Mouse (Mus musculus): ENCODE measurements at regions not wholly inside any gene's neighbourhood (a gene's known extent, or its start where the extent isn't known, plus 50 kb on each side); places are given as distances from the start of the nearest gene placed in this dataset.

GRCm38 (mm10) chr4:70160525-70161224 lies 249.6 kb downstream of the Cdk5rap2 start:
- no peak for DNase-seq (ENCODE audit: low spot score in 2 of 2)

- no peak for DNase-seq (ENCODE audit: low spot score in 2 of 2)
Observed at GRCm38 (mm10) chr4:70160062-70160461, 250.2 kb downstream of the Cdk5rap2 start.

- DNase-seq (ENCODE audit: low spot score in 2 of 2), result no peak
Observed at GRCm38 (mm10) chr4:70153179-70153578, 257.1 kb downstream of the Cdk5rap2 start.

- DNase-seq (ENCODE audit: low spot score in 2 of 2), result no peak
Observed at GRCm38 (mm10) chr4:70109011-70109410, 301.2 kb downstream of the Cdk5rap2 start.

GRCm38 (mm10) chr4:70105776-70106175 lies 304.5 kb downstream of the Cdk5rap2 start:
- no peak for DNase-seq (ENCODE audit: low spot score in 2 of 2)

GRCm38 (mm10) chr4:70097353-70097752 lies 312.9 kb downstream of the Cdk5rap2 start:
- peak; percentile 3 to 54 for DNase-seq (ENCODE audit: low spot score in 2 of 2)

GRCm38 (mm10) chr4:70078206-70078605 lies 332.0 kb downstream of the Cdk5rap2 start:
- no peak for DNase-seq (ENCODE audit: low spot score in 2 of 2)

- no peak for DNase-seq (ENCODE audit: low spot score in 2 of 2)
Observed at GRCm38 (mm10) chr4:70062516-70062915, 347.7 kb downstream of the Cdk5rap2 start.

- peak; percentile 84 to 92 for DNase-seq (ENCODE audit: low spot score in 2 of 2)
Observed at GRCm38 (mm10) chr4:70058831-70059544, 351.3 kb downstream of the Cdk5rap2 start.

- no peak for DNase-seq (ENCODE audit: low spot score in 2 of 2)
Observed at GRCm38 (mm10) chr4:70053136-70053535, 357.1 kb downstream of the Cdk5rap2 start.

- peak; percentile 22 to 52 for DNase-seq (ENCODE audit: low spot score in 2 of 2)
Observed at GRCm38 (mm10) chr4:70038241-70038640, 372.0 kb downstream of the Cdk5rap2 start.

GRCm38 (mm10) chr4:70035912-70036311 lies 374.3 kb downstream of the Cdk5rap2 start:
- DNase-seq (ENCODE audit: low spot score in 2 of 2), result no peak

GRCm38 (mm10) chr4:70032497-70032896 lies 377.7 kb downstream of the Cdk5rap2 start:
- no peak for DNase-seq (ENCODE audit: low spot score in 2 of 2)

GRCm38 (mm10) chr4:70026848-70027247 lies 383.4 kb downstream of the Cdk5rap2 start:
- no peak for DNase-seq (ENCODE audit: low spot score in 2 of 2)

GRCm38 (mm10) chr4:70024838-70025376 lies 385.3 kb downstream of the Cdk5rap2 start:
- DNase-seq (ENCODE audit: low spot score in 2 of 2), result no peak

GRCm38 (mm10) chr4:70020905-70021470 lies 389.3 kb downstream of the Cdk5rap2 start:
- no peak for DNase-seq (ENCODE audit: low spot score in 2 of 2)

GRCm38 (mm10) chr4:70012220-70012580 lies 398.0 kb downstream of the Cdk5rap2 start:
- DNase-seq (ENCODE audit: low spot score in 2 of 2), result no peak

- no peak for DNase-seq (ENCODE audit: low spot score in 2 of 2)
Observed at GRCm38 (mm10) chr4:70011491-70012219, 398.6 kb downstream of the Cdk5rap2 start.

- DNase-seq (ENCODE audit: low spot score in 2 of 2), result peak in 1 of 2 experiments; percentile 18
Observed at GRCm38 (mm10) chr4:70010466-70010865, 399.8 kb downstream of the Cdk5rap2 start.

GRCm38 (mm10) chr4:70004966-70005365 lies 405.3 kb downstream of the Cdk5rap2 start:
- DNase-seq (ENCODE audit: low spot score in 2 of 2), result no peak

GRCm38 (mm10) chr4:69993226-69993625 lies 417.0 kb downstream of the Cdk5rap2 start:
- DNase-seq (ENCODE audit: low spot score in 2 of 2), result no peak

Data from layer of hippocampus, adult 18-20 months (tissue).